Mouse (Mus musculus): Measurements from ENCODE around the gene Cnnm2.
A peak's percentile ranks its signal among the peaks of the same experiment; 100 is the strongest.

Cnnm2 gene

GRCm38 (mm10) chr19:46849443-46849997 is 88.1 kb downstream of the Cnnm2 start:
- DNase-seq, result no peak

DNA sequence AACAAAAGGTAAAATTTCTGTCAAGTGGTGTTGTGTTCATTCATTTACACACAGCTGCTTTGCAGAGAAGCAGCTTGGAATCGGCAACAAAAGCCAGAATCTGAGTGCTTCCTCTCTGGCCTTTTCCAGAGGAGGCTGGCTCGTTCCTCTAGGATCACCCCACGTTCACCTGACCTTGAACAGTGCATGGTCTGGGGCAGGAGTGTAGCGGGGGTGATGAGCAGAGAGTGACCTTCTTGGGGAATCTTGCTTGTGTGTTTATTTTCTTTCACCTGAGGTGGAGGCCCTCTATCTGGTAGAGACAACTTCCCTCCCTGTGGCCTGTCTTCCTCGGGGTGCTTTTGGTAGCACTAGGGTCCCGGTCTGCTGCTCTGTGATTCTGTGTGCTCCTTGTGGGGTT is 94.8 kb downstream of the Cnnm2 start:
- DNase-seq, result no peak

- no peak for DNase-seq
These were observed 95.4 kb downstream of the Cnnm2 start for GRCm38 (mm10) chr19:46856780-46857179.

DNA sequence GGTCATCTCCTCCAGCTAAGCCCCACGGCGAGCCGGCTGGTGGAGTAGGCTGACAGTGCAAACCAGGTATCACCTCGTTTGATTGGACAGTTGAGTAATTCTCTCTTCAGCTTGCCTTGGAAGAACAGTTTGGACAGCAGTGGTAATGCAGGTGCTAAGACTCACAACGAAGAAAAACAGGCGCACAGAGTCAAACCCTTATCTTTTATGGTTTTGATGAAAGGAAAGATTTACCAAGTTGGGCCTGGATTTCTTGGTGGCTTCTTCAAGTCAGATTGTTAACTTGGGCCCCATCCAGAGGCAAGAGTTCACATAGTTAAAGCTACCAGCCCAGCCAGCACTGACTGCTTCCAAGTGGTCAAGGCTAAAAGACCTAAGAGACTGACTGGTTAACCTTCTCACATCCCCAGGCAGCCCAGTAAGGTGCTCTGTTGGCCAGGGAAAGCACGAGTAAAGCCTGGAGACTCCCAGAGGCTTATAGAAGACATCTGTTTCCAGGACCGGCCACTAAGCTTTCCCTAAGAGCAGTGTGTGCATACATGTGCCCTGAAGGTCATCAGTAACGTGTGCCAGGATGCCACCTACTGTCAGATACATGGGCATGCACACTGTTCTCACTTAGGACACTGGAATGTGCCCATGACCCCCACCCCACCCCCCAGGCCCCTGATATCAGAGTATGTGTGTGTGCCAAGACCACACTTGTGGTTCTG is 96.0 kb downstream of the Cnnm2 start:
- DNase-seq, result no peak

- DNase-seq, result no peak
These were observed 96.8 kb downstream of the Cnnm2 start for GRCm38 (mm10) chr19:46858200-46858599.

DNA sequence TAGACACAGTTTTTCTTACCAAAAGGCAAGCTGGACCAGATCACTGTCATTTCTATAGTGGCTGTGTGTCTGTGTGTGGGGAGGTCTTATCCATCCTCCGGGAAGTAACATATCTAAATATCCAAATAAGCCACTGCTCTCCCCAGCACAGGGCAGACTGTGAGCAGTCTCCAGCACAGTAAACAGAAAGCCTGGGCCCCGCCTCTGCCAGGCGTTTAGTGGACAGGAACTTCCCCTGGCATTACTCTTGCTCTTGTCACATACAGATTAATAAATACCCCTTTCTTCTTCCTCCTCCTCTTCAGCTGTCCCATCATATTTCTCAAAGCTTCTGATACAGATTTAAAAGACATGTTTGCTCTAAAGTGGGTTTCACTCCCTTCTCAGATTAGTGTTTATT is 101.2 kb downstream of the Cnnm2 start:
- no peak for DNase-seq

- no peak for DNase-seq
These were observed 102.0 kb downstream of the Cnnm2 start for GRCm38 (mm10) chr19:46863236-46863927.

DNA sequence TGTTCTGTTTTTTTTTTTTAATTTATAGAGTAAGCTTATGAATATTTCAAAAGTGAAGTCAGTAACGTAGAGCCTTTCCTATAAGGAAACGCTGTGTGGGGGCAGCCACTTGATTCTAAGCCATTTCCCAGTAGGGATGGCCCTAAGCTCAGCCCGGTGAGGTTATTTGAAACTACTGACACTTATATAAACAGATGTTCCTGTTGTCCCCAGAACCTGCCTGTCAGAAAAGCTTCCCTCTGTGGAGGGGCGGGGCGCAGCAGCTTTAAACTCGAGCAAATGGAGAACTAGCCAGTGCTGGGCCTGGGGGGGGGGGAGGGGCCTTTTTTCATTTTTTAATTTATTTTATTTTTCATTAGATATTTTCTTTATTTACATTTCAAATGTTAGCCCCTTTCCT is 102.7 kb downstream of the Cnnm2 start:
- no peak for DNase-seq

GRCm38 (mm10) chr19:46864731-46865331 is 103.4 kb downstream of the Cnnm2 start:
- DNase-seq, result no peak

DNA sequence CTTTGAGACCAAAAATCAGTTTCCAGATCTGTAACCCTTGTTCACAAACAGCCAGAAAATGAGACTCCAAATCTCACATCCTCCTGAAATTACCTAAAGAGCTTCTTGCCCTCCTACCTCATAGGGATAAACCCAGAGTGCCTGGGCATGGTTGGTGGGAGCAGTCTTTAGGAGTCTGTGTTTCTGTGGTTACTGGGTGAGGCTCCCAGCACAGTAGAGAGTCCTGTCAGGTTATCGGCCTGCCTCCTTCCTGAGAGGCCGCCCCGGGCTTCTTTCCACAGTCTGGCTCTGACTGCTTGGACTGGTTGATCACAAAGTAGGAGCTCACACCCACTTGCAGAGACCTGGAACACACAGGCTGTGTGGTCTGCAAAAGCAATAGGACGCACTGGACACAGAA is 104.0 kb downstream of the Cnnm2 start:
- DNase-seq, result no peak

GRCm38 (mm10) chr19:46869049-46869448 is 107.7 kb downstream of the Cnnm2 start:
- no peak for DNase-seq

- DNase-seq, result peak; percentile 84
These were observed 108.1 kb downstream of the Cnnm2 start for GRCm38 (mm10) chr19:46869526-46869925.

DNA sequence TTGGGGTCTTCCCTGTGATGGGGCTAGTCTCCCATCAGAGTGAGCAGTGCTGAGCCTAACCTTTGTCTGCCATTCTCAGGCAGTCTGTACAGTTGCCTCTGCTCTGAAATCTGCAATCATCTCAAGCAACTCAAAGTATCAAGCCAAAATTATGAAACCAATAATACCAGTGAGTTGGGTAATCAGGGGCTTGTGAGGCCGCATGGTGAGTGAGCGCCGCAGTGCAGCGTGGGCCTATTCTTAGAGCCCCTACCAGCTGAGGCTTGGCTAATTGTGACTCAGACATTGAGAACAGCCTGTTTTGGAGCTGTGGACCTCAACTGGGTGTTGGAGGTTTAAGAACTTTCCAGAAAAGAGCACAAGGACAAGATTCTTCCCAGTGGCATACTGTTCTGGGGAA is 109.7 kb downstream of the Cnnm2 start:
- DNase-seq, result no peak

DNA sequence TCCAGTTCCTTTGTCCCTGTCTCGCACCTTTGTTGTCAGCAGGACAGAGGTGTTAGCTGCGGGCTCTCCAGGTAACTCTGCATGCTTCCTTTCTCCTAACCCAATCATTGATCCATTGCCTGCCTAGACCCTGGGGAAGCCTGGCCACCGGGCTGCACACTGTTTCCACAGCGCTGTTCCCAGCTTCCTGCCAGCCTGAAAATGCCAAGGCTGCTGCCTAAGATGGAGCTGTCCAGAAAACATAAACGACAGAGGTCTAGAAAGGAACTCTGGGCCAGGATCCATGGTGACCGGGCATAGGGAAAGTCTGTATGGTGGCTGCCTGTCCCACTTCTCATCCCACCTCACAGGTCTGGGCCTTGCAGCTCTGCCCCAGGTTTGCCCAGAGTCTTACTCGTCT is 110.3 kb downstream of the Cnnm2 start:
- no peak for DNase-seq

- no peak for DNase-seq
These were observed 112.5 kb downstream of the Cnnm2 start for GRCm38 (mm10) chr19:46873924-46874323.

DNA sequence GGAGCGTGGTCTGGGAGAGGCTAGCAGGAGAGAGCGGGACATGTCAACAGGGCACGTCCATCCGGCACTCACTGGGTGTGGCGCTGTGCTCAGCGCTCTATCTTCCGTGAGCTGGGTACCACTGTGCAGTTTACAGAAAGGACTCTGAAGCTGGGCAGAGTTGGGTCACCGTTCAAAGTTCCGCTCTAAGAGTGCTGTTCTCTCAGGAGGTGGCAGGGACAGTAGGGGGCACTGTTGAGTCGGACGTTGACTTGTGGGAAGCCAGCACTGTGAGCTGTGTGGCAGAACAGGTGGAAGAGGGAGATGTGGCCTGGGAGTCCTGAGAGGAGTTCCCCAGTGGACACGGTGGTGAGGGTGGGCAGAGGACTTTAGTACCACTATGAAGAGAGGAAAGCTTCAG is 114.4 kb downstream of the Cnnm2 start:
- DNase-seq, result peak; percentile 90

DNA sequence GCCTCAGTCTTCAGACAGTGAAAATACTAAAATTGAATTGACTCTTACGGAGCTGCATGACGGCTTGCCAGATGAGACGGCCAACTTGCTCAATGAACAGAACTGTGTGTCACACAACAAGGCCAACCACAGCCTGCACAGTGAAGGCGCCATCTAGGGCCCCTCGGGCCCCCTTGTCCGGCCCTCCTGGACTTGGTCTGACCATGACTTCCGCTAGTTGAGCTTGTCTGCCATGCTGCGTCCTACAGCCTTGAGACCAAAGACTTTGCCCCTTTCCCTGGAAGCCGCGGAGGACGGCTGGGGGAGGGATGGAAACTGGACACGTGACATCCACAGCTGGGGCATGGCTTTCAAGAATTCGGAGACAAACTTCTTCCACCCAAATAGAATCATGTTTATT is 116.5 kb downstream of the Cnnm2 start:
- no peak for DNase-seq

GRCm38 (mm10) chr19:46878346-46878745 is 117.0 kb downstream of the Cnnm2 start:
- peak; percentile 67 for DNase-seq

DNA sequence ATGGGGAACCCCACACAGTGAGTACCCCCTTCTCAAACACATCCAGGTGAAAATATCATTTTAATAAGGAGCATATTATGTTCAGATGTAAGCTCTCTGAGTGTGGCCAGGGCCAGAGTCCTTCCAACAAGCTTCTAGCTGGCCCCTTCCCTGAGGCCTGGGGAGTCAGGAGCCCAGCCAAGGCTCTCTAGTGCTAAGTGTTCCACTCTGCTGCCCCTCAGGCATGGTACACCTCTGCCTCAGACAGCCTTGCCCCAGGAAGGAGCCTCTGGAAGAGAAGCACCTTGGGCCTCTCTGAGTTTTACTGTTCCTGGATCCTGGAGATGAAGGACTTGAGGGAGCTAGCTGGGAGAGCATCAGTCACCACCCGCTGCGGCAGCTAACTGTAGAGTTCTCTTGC is 118.5 kb downstream of the Cnnm2 start:
- DNase-seq, result no peak

DNA sequence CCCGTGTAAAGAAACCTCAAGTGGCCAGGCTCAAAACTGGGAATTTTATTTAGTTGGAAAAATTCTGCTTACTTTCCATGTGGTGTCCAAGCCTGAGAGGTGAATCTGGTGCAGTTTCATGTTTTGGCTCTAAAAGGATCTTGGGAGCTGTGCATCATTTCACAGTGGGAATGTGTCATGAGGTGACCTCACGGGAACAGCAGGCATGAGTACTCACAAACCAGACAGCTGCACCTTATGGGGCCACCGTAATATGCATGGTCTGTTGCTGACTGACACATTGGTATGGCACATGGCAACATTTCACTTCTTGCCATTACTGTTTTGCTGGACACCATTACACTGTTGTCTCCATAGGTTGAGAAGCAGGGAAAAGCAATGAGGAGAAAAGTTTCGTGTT is 124.0 kb downstream of the Cnnm2 start:
- no peak for DNase-seq

DNA sequence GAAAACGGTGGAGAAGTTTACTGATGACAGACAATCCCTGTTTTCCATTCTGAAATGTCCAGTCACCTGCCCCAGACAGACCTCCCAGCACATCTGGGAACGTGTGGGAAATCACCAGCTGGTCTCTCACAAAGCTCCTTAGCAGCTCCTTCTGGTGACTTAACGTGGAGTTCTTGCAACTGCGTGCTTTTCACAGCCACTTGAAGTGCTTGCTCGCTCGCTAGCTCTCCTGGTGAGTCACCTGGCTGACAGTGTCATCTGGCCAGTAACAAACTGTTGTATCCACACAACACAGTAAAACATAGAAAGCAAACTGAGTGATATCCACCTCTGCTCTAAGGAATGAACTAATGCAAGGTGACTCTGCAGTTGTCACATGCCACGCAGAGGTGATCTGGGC is 125.4 kb downstream of the Cnnm2 start:
- DNase-seq, result no peak

DNA sequence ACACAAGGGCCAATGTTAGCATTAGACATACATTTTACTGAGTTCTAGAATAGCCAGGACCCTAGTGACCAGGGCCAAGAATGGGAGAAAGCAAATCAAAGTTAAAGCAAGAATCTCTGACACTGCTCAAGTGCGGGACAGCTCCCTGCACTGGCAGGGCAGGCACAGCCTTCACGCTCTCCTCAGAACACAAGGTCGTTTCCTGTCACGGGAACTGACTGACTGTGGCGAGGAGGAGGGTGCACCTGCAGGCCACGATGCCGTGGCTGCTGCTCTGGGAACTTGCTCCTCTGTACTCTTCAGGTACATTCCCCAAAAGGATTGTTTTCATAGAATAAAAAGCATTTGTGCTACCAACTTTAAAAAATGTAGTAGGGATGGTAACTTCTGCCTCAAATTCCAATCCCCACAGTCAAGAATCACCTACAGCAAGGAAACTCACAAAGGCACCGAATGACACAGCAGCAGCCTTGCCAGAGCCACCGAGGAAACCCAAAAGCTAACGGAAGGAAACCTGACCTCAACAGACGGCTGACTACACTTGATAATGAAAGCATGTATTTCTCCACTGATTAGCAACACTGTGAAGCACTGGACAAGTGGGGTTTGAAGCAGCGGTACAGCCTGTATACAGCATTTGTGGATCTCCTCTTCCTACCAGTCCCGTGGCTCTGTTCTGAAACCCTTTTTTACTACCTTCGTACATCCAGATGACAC is 126.6 kb downstream of the Cnnm2 start:
- DNase-seq, result no peak

DNA sequence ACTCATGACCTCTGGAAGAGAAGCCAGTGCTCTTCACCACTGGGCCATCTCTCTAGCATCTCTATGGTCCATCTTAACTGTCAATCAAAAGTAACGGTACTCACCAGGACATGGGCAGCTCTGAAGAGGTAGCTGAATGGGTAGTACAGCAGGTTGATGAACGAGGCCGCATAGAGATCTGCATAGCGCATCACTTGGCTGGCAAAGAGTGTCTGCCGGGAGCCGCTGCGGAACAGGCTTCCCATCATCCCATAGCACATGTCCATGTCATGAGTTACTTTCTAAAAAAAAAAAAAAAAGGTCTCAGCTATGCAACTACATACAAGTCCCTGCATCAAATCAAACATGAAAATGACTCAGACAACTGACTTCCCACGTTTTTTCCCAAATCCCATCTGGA is 128.3 kb downstream of the Cnnm2 start:
- no peak for DNase-seq

All from right cerebral cortex, postnatal 14 days (tissue).